Mouse (Mus musculus): ENCODE measurements around the gene Lin9.

The Lin9 gene

DNA sequence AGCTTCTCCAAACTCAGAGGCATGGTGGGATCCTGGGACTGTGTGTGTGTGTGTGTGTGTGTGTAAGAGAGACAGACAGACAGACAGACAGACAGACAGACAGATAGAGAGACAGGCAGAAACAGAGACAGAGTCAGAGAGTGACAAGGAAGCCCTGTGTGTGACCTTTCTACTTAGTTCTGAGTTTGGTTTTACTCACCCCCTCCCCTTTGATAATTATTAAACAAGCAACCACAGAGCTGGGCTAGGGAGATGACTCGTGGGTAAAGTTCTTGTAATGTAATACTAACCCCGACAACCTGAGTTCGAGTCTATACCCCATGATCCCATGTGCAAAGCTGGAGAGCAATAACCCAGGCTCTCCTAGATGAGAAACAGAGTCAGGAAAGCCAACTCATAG is 66.9 kb downstream of the Lin9 start:
- no peak for ATAC-seq (ENCODE audit: low TSS enrichment)

- ATAC-seq (ENCODE audit: low TSS enrichment), result no peak
These were observed 68.2 kb downstream of the Lin9 start for GRCm38 (mm10) chr1:180708935-180709776.

- ATAC-seq (ENCODE audit: low TSS enrichment), result no peak
These were observed 77.8 kb downstream of the Lin9 start for GRCm38 (mm10) chr1:180718756-180719155.

DNA sequence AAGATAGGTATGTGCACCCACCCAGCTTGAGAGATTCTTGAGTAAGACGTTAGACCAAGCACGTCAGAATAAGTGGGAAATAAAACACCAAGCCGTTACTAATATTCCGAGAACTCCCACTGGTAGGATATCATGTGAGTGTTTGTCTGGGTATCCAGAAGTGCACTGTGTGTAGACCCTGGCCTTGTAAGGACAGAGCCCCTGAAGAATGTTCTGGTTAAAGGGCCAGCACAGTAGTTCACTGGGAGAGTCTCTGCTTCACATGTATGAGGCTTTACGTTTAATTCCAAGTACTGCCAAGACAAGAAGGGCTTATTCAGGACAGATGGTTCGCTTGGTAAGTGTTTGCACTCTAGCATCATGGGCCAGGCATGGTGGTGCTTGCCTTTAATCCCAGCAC is 78.5 kb downstream of the Lin9 start:
- ATAC-seq (ENCODE audit: low TSS enrichment), result no peak

GRCm38 (mm10) chr1:180719951-180720689 is 79.2 kb downstream of the Lin9 start:
- peak; percentile 38; the same call in 1 of the 2 replicates for ATAC-seq (ENCODE audit: low TSS enrichment)

- ATAC-seq (ENCODE audit: low TSS enrichment), result no peak
These were observed 81.7 kb downstream of the Lin9 start for GRCm38 (mm10) chr1:180722608-180723007.

DNA sequence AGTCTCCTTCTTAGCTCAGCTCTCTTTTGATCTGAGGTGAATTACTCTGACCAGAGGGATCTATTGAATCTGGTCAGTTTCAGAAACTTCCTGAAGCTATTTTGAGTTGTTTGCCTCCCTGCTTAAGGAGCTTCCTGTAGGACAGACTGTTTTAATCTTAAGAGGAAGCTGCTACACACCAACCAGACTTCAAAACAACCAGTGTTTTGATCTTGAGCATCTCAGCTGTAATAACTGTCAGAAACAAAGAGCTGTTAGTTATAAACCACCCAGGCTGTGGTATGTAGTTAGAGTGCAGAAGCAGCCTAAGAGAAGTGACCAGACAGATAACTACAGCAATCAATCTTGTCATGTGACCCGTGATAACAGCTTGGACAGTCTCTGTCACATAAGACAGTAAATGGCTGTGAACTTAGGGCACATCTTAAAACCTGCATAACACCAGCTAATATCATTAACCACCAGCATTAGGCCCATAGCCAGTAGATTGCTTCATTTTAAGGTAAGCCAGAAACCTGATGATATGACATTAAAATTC is 82.8 kb downstream of the Lin9 start:
- no peak for ATAC-seq (ENCODE audit: low TSS enrichment)

DNA sequence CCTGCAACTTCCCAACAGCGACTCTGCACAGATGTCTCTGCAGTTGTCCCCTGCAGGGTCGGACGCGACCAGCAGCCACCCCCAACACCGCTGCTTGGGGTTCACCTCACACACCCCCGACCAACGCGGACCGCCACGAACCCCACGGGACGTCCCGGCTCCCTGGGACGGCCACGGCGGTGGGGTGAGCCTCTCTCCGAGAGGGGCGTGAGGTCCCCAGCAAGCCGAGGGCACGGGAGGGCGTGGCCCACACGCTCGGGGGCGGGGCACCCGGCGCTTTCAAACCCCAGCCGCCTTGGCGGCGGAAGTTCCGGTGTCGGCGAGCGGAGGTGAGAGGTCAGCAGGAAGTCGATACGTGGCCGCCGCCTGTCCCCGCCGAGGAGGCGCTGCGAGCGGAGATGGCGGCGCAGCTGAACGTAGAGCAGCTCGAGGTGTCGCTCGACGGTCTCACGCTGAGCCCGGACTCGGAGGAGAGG is 84.8 kb downstream of the Lin9 start, which contains the start of gene Acbd3:
Gene Acbd3 (plus strand): TSS at position 340 of the 476 bp plus-strand sequence.
- peak; percentile 97 for ATAC-seq (ENCODE audit: low TSS enrichment)

GRCm38 (mm10) chr1:180726183-180726582 is 85.2 kb downstream of the Lin9 start:
- peak; percentile 47 for ATAC-seq (ENCODE audit: low TSS enrichment)

DNA sequence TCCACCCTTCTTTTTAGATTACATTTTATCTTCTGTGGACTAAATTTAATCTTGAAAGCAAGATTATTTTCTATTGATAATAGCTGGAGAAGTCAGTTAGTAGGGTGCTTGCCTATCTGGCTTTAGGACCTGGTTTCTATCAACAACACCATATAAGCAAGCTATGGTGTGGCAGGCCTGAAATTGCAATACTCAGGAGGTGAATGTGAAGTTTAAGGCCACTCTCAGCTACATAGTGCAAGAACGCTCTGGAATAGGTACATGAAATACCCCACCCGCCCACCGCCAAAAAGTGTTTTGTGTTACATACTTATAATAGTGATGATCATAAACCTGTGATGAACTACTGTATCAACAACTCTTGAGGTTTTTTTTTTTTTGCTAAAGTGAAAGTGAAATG is 88.3 kb downstream of the Lin9 start:
- ATAC-seq (ENCODE audit: low TSS enrichment), result no peak

All from frontal cortex, adult (tissue).